Mouse (Mus musculus) limb, embryonic 14.5 days (tissue): ENCODE results near the gene Tfap2a. TPM values are rescaled to one million over a fixed set of nuclear protein-coding genes. Genes with fewer than 3 reads are reported as not detected.

ENCODE experiments used
- ATAC-seq: fragments of 200-750 bp; cut with Nextera tagmentation; 2 replicates; pipeline ENCODE4 v1.8.0; 2017; ENCODE audit warnings: low read depth, moderate number of reproducible peaks, moderate TSS enrichment; ENCODE audit not compliant: low FRiP score
- DNase-seq: peaks from one replicate; pipeline ENCODE4 v3.0.0-alpha.2; 2015; ENCODE audit warnings: low spot score
- H3K27ac ChIP-seq: fragments of 300-500 bp; sonication (generic); replicated peaks from 2 replicates; pipeline ENCODE4 v1.5.1; 2014; ENCODE audit warnings: low read depth, mild to moderate bottlenecking, low read length, moderate library complexity, mixed read lengths
- H3K27me3 ChIP-seq: fragments of 300-500 bp; sonication (generic); 2 replicates; pipeline ENCODE4 v1.6.1; 2014; ENCODE audit warnings: low read length, mixed read lengths; ENCODE audit not compliant: control insufficient read depth, insufficient read depth
- H3K36me3 ChIP-seq: fragments of 300-500 bp; sonication (generic); 2 replicates; pipeline ENCODE4 v1.6.1; 2014; ENCODE audit warnings: mild to moderate bottlenecking, low read length, moderate library complexity, mixed read lengths; ENCODE audit not compliant: control insufficient read depth, insufficient read depth
- H3K4me1 ChIP-seq: fragments of 300-500 bp; sonication (generic); 2 replicates; pipeline ENCODE4 v1.6.1; 2014; ENCODE audit warnings: antibody characterized with exemption, low read length, mixed read lengths; ENCODE audit not compliant: control insufficient read depth, insufficient read depth
- H3K4me2 ChIP-seq: fragments of 300-500 bp; sonication (generic); replicated peaks from 2 replicates; pipeline ENCODE4 v1.6.1; 2014; ENCODE audit warnings: low read depth, mild to moderate bottlenecking, low read length, moderate library complexity; ENCODE audit not compliant: severe bottlenecking
- H3K4me3 ChIP-seq: fragments of 300-500 bp; sonication (generic); replicated peaks from 2 replicates; pipeline ENCODE4 v1.5.1; 2014; ENCODE audit warnings: low read length
- H3K9ac ChIP-seq: fragments of 300-500 bp; sonication (generic); 2 replicates; pipeline ENCODE4 v1.6.1; 2014; ENCODE audit warnings: mild to moderate bottlenecking, low read depth, low read length, moderate library complexity; ENCODE audit not compliant: severe bottlenecking
- H3K9me3 ChIP-seq: fragments of 300-500 bp; sonication (generic); 2 replicates; pipeline ENCODE4 v1.6.1; 2016; ENCODE audit warnings: low read length; ENCODE audit not compliant: control insufficient read depth
- POLR2A ChIP-seq: fragments of 200-500 bp; IDR thresholded peaks from 2 replicates; pipeline ENCODE4 v1.8.0; 2012; ENCODE audit warnings: inconsistent platforms, mild to moderate bottlenecking, moderate library complexity, borderline replicate concordance; ENCODE audit not compliant: insufficient read depth, insufficient read length; ENCODE audit errors: extremely low read depth
- WGBS: fragments of 180-500 bp; shearing (Covaris S2); extraction: QIAGEN DNeasy Blood & Tissue Kit; methylation state at CpG from one replicate; pipeline ENCODE4 v1.1.7; 2014; 5-methylcytosine and 5-hydroxymethylcytosine counted together
- polyA plus RNA-seq, 2 experiments: library from polyadenylated mRNA; depleted of rRNA in 1 of 2; stranded (reverse) in 1 of 2; unstranded in 1 of 2; fragments of >200 nt; fragmentation: Nextera tagmentation in 1 of 2; extraction: Ambion mirVana in 1 of 2; gene quantifications; 2 replicates each; pipeline versions ENCODE4 v1.2.1 to v1.2.3; 2012 to 2014

Gene Tfap2a
- polyA plus RNA-seq, 2 experiments, result 9.6 to 21.5 TPM

- DNase-seq, result no peak
Observed at GRCm38 (mm10) chr13:40729592-40730431, 8.4 kb downstream of the Tfap2a start.

GRCm38 (mm10) chr13:40729037-40729436 is 9.1 kb downstream of the Tfap2a start:
- Histone ChIP-seq H3K4me3 (peak overlapping the region; percentile 51), H3K27me3 (peaks cover 77% of the 10 kb centered on the region), H3K9ac (peak overlapping the region; percentile 77), H3K4me1 (no peaks in the 10 kb centered on the region; the same call in 1 of the 2 replicates), H3K9me3 (no peaks in the 10 kb centered on the region), H3K27ac (peak overlapping the region; percentile 85), H3K4me2 (peak overlapping the region; percentile 54), H3K36me3 (no peaks in the 10 kb centered on the region)
- DNase-seq (no peak), ATAC-seq (no peak)
- 2% methylated on average over 13 of the region's 13 CpGs for WGBS
- no peak for TF ChIP-seq POLR2A

More at GRCm38 (mm10) chr13:40729592-40730431, 8.4 kb downstream of the Tfap2a start:
- Histone ChIP-seq H3K9ac (peak overlapping the region; percentile 77), H3K36me3 (no peaks in the 10 kb centered on the region), H3K27me3 (peaks cover 77% of the 10 kb centered on the region), H3K27ac (peak overlapping the region; percentile 85), H3K4me1 (no peaks in the 10 kb centered on the region; the same call in 1 of the 2 replicates), H3K4me2 (peak overlapping the region; percentile 54), H3K9me3 (no peaks in the 10 kb centered on the region), H3K4me3 (peak overlapping the region; percentile 51)
- under 1% methylated on average over 52 of the region's 52 CpGs for WGBS
- ATAC-seq, result no peak
- no peak for TF ChIP-seq POLR2A

GRCm38 (mm10) chr13:40728626-40728990 is 9.6 kb downstream of the Tfap2a start:
- Histone ChIP-seq H3K9me3 (no peaks in the 10 kb centered on the region), H3K9ac (peak overlapping the region; percentile 77), H3K27ac (peak overlapping the region; percentile 65), H3K4me3 (peak overlapping the region; percentile 51), H3K4me1 (no peaks in the 10 kb centered on the region; the same call in 1 of the 2 replicates), H3K36me3 (no peaks in the 10 kb centered on the region), H3K27me3 (peaks cover 77% of the 10 kb centered on the region), H3K4me2 (peak overlapping the region; percentile 54)
- ATAC-seq (no peak), DNase-seq (no peak)
- TF ChIP-seq POLR2A, result no peak
- 2% methylated on average over 15 of the region's 15 CpGs for WGBS

GRCm38 (mm10) chr13:40727731-40728625 is 10.2 kb downstream of the Tfap2a start:
- peak overlapping the region; percentile 65 for H3K27ac ChIP-seq
- H3K4me3 ChIP-seq, result peak overlapping the region; percentile 51
- H3K9me3 ChIP-seq, result no peaks in the 10 kb centered on the region
- peaks cover 4% of the 10 kb centered on the region; the same call in 1 of the 2 replicates for H3K4me1 ChIP-seq
- ATAC-seq (0 out of 2 replicates have a peak, but pooled peaks have one; percentile 3), DNase-seq (no peak)
- whole genome bisulfite sequencing, result 2% methylated on average over 42 of the region's 42 CpGs
- no peak for TF ChIP-seq POLR2A
- H3K27me3 ChIP-seq, result peaks cover 77% of the 10 kb centered on the region
- H3K36me3 ChIP-seq, result no peaks in the 10 kb centered on the region
- H3K4me2 ChIP-seq, result peak overlapping the region; percentile 54
- peak overlapping the region; percentile 77 for H3K9ac ChIP-seq

GRCm38 (mm10) chr13:40725924-40726323 is 12.3 kb downstream of the Tfap2a start:
- Histone ChIP-seq H3K4me3 (peak overlapping the region; percentile 23), H3K4me1 (peaks cover 7% of the 10 kb centered on the region; the same call in 1 of the 2 replicates), H3K4me2 (peak overlapping the region; percentile 22), H3K9me3 (no peaks in the 10 kb centered on the region), H3K27ac (no peak overlapping the region), H3K27me3 (peaks cover 71% of the 10 kb centered on the region), H3K36me3 (no peaks in the 10 kb centered on the region), H3K9ac (no peak overlapping the region)
- no peak for TF ChIP-seq POLR2A
- no peak for ATAC-seq
- 2% methylated on average over 7 of the region's 7 CpGs for WGBS
- DNase-seq, result no peak
